Mouse (Mus musculus) ZHBTc4 (cell line): ENCODE data around the gene Zkscan1.
A peak's percentile ranks its signal among the peaks of the same experiment; 100 is the strongest.

Experiments used
- DNase-seq: peaks from one replicate; pipeline ENCODE4 v3.0.0-alpha.2; 2011; ENCODE audit warnings: low read depth, low spot score

Gene Zkscan1

DNA sequence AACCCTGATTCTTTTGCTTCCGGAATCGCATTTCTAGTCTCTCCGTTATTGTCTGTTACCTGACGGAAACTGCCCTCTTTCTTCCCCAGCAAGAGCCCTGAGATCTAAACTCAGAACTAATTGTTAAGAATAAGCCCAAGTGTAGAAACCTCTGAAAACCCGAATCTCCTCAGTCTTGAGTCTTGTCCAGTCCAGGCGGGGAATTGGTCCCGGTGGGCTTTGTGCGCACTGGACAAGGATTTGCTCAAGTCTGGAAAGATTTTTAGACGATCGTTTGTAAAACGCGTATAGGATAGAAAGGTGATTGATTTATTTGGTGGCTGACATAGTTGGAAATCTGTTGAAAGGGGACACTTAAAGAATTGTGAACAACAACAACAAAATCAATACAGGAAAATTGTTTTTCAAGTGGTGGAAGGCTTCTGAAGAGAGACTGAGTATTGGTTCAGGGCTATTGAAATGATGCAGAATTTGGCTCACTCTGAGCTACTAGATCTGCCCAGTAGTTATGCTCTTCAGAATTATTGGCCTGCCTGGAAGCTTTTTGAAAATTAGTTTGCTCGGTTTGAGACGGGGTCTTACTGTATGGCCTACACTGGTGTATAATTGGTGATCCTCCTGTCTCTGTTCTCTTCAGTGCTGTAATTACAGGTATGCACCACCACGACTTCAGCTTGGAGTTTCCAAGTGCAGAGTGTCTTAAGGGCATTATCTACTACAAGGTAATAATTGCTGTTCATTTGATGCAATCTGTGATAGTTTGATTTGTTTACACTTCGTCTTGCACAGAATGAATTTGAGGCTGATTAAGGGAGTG, 32.5 kb downstream of the Zkscan1 start:
- DNase-seq, result peak; percentile 56

DNA sequence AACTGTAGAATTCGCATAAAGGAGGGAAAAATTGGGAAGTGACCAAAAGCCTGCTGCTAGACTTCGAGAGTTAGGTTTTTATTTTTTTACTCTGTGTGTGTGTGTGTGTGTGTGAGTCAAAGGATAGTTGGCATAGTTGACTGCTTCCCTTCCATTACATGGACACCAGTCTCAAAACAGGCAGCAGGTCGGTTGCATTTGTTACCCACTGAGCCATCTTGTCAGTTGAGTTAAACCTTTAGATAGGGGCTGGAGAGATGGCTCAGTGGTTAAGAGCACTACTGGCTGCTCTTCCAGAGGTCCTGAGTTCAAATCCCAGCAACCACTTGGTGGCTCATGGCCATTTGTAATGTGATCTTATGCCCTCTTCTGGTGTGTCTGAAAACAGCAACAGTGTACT, 33.2 kb downstream of the Zkscan1 start:
- DNase-seq, result no peak

DNA sequence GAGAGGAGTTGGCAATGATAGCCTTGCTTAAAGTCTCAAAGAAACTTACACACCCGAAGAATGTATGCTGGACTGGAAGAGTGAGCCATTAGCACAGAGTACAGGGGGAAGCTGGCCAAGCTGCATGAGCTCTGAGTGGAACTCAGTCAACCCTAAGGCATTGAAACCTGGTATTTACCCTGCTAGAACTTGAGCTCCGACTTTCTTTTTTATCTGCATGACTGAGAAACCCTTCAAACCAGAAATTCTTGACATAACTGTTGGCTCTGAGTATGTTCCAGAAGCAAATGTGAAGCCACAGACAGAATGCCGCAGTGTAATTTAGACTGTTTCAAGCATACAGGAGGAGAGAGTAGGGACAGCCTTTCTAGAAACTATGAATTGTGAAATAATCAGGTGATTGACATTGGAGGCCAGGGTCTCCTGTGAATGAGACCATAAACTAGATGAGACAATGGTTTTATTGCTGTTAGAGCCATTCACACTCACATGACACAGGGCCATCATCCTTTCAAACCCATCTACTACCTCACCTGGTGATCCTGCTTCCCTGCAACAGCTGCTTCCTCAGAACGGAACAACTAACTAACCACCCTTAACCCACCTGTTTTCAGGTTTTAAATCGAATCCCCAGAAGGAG, 47.7 kb downstream of the Zkscan1 start:
- DNase-seq, result no peak

DNA sequence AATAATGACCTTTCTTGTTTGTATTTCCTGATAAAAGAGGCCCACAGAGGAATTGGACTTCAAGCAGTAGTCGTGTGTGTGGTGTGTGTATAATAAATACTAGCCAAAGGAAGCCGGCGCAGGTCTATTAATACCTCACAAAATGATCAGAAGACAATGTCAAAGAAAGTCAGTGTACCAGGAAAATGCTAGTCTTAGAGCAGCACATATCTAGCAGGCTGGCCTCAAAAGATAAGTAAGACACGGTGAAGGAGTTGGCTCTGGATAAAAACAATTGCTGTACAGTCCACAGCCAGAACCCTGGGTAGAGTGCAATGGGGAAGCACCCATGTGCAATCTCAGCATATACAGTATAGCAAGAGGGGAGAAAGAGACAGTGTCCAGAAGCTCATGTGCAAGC, 52.4 kb downstream of the Zkscan1 start:
- no peak for DNase-seq

DNA sequence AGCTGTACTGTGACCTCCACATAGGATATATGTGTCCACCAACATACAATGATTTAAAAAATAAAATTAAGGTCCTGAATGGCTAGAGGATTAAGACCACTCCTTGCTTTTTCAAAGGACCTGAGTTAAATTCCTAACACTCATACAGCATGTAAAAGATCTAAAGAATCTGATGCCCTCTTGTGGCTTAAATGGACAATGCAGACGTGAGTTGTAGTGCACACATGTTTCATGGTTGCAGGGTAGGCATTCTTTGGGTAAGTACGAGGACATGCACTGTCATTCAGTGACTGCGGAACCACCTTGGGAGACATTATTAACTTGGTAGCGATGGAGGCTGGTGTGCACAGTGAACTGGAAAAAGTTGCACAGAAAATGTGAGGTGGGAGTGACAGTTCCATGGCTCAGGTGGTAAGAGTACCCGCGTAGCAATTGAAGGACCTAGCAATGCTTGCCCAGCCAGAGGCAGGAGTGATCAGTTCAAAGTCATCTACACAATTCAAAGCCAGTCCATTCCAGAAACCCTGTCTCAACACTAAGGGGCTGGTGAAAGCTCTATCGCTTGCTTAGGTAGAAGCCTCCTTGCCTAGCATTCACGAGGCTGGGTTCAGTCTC, 53.2 kb downstream of the Zkscan1 start:
- DNase-seq, result peak; percentile 79

DNA sequence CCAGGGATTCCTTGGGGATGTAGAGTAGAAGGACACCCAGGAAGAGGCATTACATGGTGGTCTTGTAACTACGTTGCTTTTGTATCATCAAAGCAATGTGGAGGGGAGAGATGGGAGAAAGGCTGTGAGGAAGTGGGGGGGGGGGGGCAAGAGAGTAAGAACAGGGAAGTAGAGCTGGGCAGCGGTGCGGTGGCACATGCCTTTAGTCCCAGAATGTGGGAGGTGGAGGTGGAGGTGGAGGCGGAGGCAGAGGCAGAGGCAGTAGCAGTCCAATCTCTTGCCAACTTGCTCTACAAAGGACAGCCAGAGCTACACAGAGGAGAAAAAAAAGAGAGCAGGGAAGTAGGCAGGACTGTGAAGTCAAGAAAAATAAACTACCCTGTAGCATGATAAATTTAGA, 53.7 kb downstream of the Zkscan1 start:
- DNase-seq, result no peak

DNA sequence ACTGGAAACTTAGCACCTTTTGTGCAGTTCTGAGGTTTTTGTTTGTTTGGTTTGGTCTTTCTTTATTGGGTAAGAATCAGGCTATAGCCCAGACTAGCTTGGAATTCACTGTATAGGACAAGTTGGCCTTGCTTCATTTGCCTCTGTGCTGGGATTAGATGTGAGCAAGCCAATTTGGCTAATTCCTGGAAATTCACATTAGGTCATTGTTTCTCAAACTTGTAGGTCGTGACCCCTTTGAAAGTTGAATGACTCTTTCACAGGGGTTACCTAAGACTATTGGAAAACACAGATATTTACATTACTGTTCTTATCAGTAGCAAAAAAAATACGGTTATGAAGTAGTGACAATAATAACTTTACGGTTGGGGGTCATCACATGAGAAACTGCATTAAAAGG, 69.5 kb downstream of the Zkscan1 start:
- DNase-seq, result no peak

DNA sequence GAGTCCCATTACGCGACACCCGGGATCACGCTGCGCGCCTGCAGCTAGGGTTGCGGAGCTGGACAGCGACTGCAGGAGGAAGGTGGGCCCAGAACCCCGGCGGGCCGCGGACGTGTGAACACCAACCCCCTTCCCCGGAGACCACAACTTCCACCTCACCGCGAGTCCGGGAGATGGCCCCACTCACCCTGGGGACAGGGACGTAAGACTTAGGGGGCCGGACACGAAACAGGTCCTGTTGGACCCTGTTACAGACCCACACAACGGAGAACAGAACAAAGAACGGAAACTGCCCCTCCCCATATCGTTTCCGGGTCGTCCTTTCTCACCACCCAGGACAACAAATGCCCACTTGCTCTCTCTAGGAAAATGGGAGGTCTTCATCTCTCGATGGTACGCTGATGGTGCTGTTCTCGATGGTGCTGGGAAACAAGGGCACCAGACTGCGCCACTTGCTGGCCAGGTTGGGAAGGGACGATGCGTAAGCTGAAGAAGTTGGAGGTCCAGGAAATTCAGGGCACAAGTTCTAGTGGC, 70.6 kb downstream of the Zkscan1 start, which contains the start of gene Zfp113:
TSS of gene Zfp113 (minus strand) at position 302 of the 534 bp plus-strand sequence.
- DNase-seq, result peak; percentile 98
